Mouse (Mus musculus): ENCODE results near the gene Fbxw9.
A peak's percentile ranks its signal among the peaks of the same experiment; 100 is the strongest.

Gene Fbxw9

GRCm38 (mm10) chr8:85059879-85060616, at the start of gene Fbxw9:
Gene Fbxw9, plus strand, starts transcription at chr8:85060055.
- DNase-seq (ENCODE audit: low spot score in 2 of 2): peak; percentile 86 to 89

- DNase-seq (ENCODE audit: low spot score in 2 of 2): no peak
Measured at GRCm38 (mm10) chr8:85011242-85011641, 48.6 kb upstream of the Fbxw9 start.

GRCm38 (mm10) chr8:85013230-85013840, 46.5 kb upstream of the Fbxw9 start:
- DNase-seq (ENCODE audit: low spot score in 2 of 2): no peak

- DNase-seq (ENCODE audit: low spot score in 2 of 2): no peak
Measured at GRCm38 (mm10) chr8:85014431-85014830, 45.4 kb upstream of the Fbxw9 start, which contains the start of gene Best2. Gene Best2, minus strand, starts transcription at chr8:85014531.

GRCm38 (mm10) chr8:85016724-85017123, 43.1 kb upstream of the Fbxw9 start:
- DNase-seq (ENCODE audit: low spot score in 2 of 2): no peak

GRCm38 (mm10) chr8:85017209-85017608, 42.6 kb upstream of the Fbxw9 start:
- no peak for DNase-seq (ENCODE audit: low spot score in 2 of 2)

GRCm38 (mm10) chr8:85021514-85022055, 38.3 kb upstream of the Fbxw9 start:
- DNase-seq (ENCODE audit: low spot score in 2 of 2): no peak

GRCm38 (mm10) chr8:85023846-85024245, 36.0 kb upstream of the Fbxw9 start:
- no peak for DNase-seq (ENCODE audit: low spot score in 2 of 2)

- peak; percentile 89 to 90 for DNase-seq (ENCODE audit: low spot score in 2 of 2)
Measured at GRCm38 (mm10) chr8:85025098-85025932, 34.5 kb upstream of the Fbxw9 start, which contains the start of gene Asna1. Gene Asna1, minus strand, starts transcription at chr8:85025281.

- peak; percentile 97 to 98 for DNase-seq (ENCODE audit: low spot score in 2 of 2)
Measured at GRCm38 (mm10) chr8:85026670-85027515, 33.0 kb upstream of the Fbxw9 start, which contains the start of gene Trir. Gene Trir, plus strand, starts transcription at chr8:85026823.

GRCm38 (mm10) chr8:85027516-85027855, 32.4 kb upstream of the Fbxw9 start:
- no peak for DNase-seq (ENCODE audit: low spot score in 2 of 2)

- no peak for DNase-seq (ENCODE audit: low spot score in 2 of 2)
Measured at GRCm38 (mm10) chr8:85027922-85028321, 31.9 kb upstream of the Fbxw9 start.

GRCm38 (mm10) chr8:85029271-85029670, 30.6 kb upstream of the Fbxw9 start:
- no peak for DNase-seq (ENCODE audit: low spot score in 2 of 2)

GRCm38 (mm10) chr8:85032622-85033311, 27.1 kb upstream of the Fbxw9 start:
- no peak for DNase-seq (ENCODE audit: low spot score in 2 of 2)

- no peak for DNase-seq (ENCODE audit: low spot score in 2 of 2)
Measured at GRCm38 (mm10) chr8:85033867-85034266, 26.0 kb upstream of the Fbxw9 start.

GRCm38 (mm10) chr8:85034764-85035163, 25.1 kb upstream of the Fbxw9 start:
- DNase-seq (ENCODE audit: low spot score in 2 of 2): peak; percentile 55 to 60

GRCm38 (mm10) chr8:85035165-85035727, 24.6 kb upstream of the Fbxw9 start:
- no peak for DNase-seq (ENCODE audit: low spot score in 2 of 2)

GRCm38 (mm10) chr8:85035728-85036310, 24.0 kb upstream of the Fbxw9 start:
- peak in 1 of 2 experiments; percentile 21 for DNase-seq (ENCODE audit: low spot score in 2 of 2)

- DNase-seq (ENCODE audit: low spot score in 2 of 2): no peak
Measured at GRCm38 (mm10) chr8:85036381-85036717, 23.5 kb upstream of the Fbxw9 start.

Data from heart, adult 9 months (tissue).